In genomic region chr2:22996071-22996470, GRCm38 (mm10) we compare ENCODE assay signal across 25 mouse cellular contexts. TPM values are rescaled to one million over a fixed set of nuclear protein-coding genes. Genes with fewer than 3 reads are reported as not detected.
DNase-seq lines count a peak whose midpoint lies in the region; ATAC-seq and TF ChIP-seq lines count a peak whose summit lies in the region.
"Had no signal": no experiment of that assay in that cellular context is flagged by ENCODE, and none has a peak within 500 bp of the region (broad histone marks: within the 10 kb centered on the region; RNA-seq: fewer than 3 reads in every experiment).

No protein-coding gene starts in this region.

- H3K4me2 ChIP-seq in lung, postnatal 0 days (replicated peaks; ENCODE audit: low read depth, low read length): no peak overlapping the region
- H3K4me2 ChIP-seq: heart, embryonic 12.5 days; heart, embryonic 15.5 days; hindbrain, embryonic 14.5 days had no signal

- peak; percentile 66 for TF ChIP-seq EP300 in lung, postnatal 0 days (IDR thresholded peaks at IDR 0.05)

- no peaks in the 10 kb centered on the region for H3K27me3 ChIP-seq in lung, postnatal 0 days (replicated peaks; ENCODE audit: insufficient read depth, low read length)
- no peaks in the 10 kb centered on the region for H3K27me3 ChIP-seq in C2C12 (ENCODE audit: control insufficient read depth, insufficient read depth, insufficient read length)
- no peaks in the 10 kb centered on the region for H3K27me3 ChIP-seq in Patski
- H3K27me3 ChIP-seq: heart, embryonic 12.5 days; heart, embryonic 15.5 days had no signal

- DNase-seq in lung, postnatal 0 days (ENCODE audit: low spot score): peak; percentile 30
- no peak for DNase-seq in lung, postnatal 14 days
- no peak for DNase-seq in Patski (ENCODE audit: low read depth, low spot score)
- DNase-seq in frontal cortex, postnatal 10 days (ENCODE audit: low spot score in 2 of 2): no peak
- DNase-seq in layer of hippocampus, adult 11-12 months (ENCODE audit: low spot score): no peak
- DNase-seq: adrenal gland, adult 2 months; adrenal gland, postnatal 25 days; B cell, adult 2 months; cerebellum, adult 11-12 months; cerebellum, adult 8-10 months; cerebellum, postnatal 14 days; forebrain, postnatal 0 days; gastrocnemius, postnatal 25 days; heart, adult 18-20 months; heart, postnatal 14 days; heart, postnatal 4 days had no signal

- CTCF ChIA-PET in Patski (lab: Charles Lee): interaction anchor here (0.6 to 1.8 kb wide), 4 partner anchors 12 to 94 kb away, joined by 3 to 4 read pairs (median 4); no protein-coding TSS in a partner anchor

- H3K79me2 ChIP-seq in C2C12 (ENCODE audit: control insufficient read depth, insufficient read depth): peaks cover 95% of the 10 kb centered on the region

- no peak overlapping the region for H3K4me3 ChIP-seq in lung, postnatal 0 days (ENCODE audit: low read depth, low read length)
- H3K4me3 ChIP-seq in C2C12 (ENCODE audit: insufficient read depth, poor library complexity, severe bottlenecking): no peak overlapping the region
- H3K4me3 ChIP-seq: heart, embryonic 12.5 days; heart, embryonic 15.5 days had no signal

- TF ChIP-seq CTCF in lung, postnatal 0 days (IDR thresholded peaks at IDR 0.05): no peak
- no peak for TF ChIP-seq CTCF in C2C12 (IDR thresholded peaks at IDR 0.05; ENCODE audit: control insufficient read depth, insufficient read depth, insufficient read length)
- no peak for TF ChIP-seq CTCF in Patski (IDR thresholded peaks at IDR 0.05)

- no peak overlapping the region for H3ac ChIP-seq in C2C12 (ENCODE audit: control insufficient read depth, insufficient read length, low read depth)

- POLR2A ChIA-PET in Patski (lab: Charles Lee): no interaction called here

- H3K9me3 ChIP-seq in lung, postnatal 0 days (ENCODE audit: low read length): no peaks in the 10 kb centered on the region
- H3K9me3 ChIP-seq: heart, embryonic 12.5 days; heart, embryonic 15.5 days had no signal

- H3K36me3 ChIP-seq in lung, postnatal 0 days (ENCODE audit: insufficient read depth, low read length): no peaks in the 10 kb centered on the region
- peaks cover 23% of the 10 kb centered on the region for H3K36me3 ChIP-seq in C2C12 (ENCODE audit: control insufficient read depth, insufficient read depth)

- no peak overlapping the region for H3K27ac ChIP-seq in lung, postnatal 0 days (ENCODE audit: low read length)
- H3K27ac ChIP-seq: heart, embryonic 15.5 days; hindbrain, embryonic 14.5 days; hindbrain, postnatal 0 days had no signal

- no peak overlapping the region for H3K9ac ChIP-seq in lung, postnatal 0 days (replicated peaks; ENCODE audit: low read depth)
- H3K9ac ChIP-seq: forebrain, postnatal 0 days; heart, embryonic 12.5 days; heart, embryonic 15.5 days; hindbrain, embryonic 14.5 days had no signal

- peaks cover 8% of the 10 kb centered on the region; the same call in 1 of the 2 replicates for H3K4me1 ChIP-seq in lung, postnatal 0 days (ENCODE audit: insufficient read depth, low read depth, low read length)

- ATAC-seq in lung, postnatal 0 days: no peak
- ATAC-seq in Patski: peak; percentile 12
- ATAC-seq: CD4-positive, CD25-positive, alpha-beta regulatory T cell, adult 4 months; forebrain, embryonic 14.5 days; forebrain, postnatal 0 days; hindbrain, postnatal 0 days; inflammation-experienced regulatory T-cells, adult 6 months; intestine, embryonic 16.5 days had no signal

- H3K79me3 ChIP-seq in C2C12 (ENCODE audit: low read depth): peaks cover 76% of the 10 kb centered on the region

- in situ Hi-C loops in Patski (cut with MboI; ENCODE audit: low pct_unique_long_range_greater_than_20kb): no loop called here

TF ChIP-seq in C2C12, 6 proteins besides CTCF, POLR2A, EP300 and RAD21:
- peak; percentile 24 for TF ChIP-seq USF1 (IDR thresholded peaks at IDR 0.05; ENCODE audit: low read depth)
- no peak for TF ChIP-seq FOSL1 (IDR thresholded peaks at IDR 0.05; ENCODE audit: insufficient read depth, low read length, poor library complexity, severe bottlenecking)
- no peak for TF ChIP-seq MYOD1 (IDR thresholded peaks at IDR 0.05; ENCODE audit: control insufficient read depth, insufficient read length, low read depth)

RNA-seq across cellular contexts. Expression of gene Abi1, which starts 44.0 kb away (rescaled TPM):
- 51.5 and 54.0 TPM in 2 replicates for polyA plus RNA-seq in lung, postnatal 0 days (2015; fragmentation: Nextera tagmentation; extraction: Ambion mirVana)
- 22.0 TPM for polyA plus RNA-seq in C2C12 (2012; fragmentation: generic; extraction: Trizol)
- 62.8 TPM for polyA plus RNA-seq in Patski (2021)
